Mouse (Mus musculus) right cerebral cortex, postnatal 36 days (tissue): ENCODE data around the gene Skp1a.

Source experiments
- DNase-seq, 2 experiments: peaks; one replicate each; pipeline ENCODE4 v3.0.0; 2022; ENCODE audit warnings: low spot score in 2 of 2, mixed read lengths in 1 of 2

Skp1a gene

DNA sequence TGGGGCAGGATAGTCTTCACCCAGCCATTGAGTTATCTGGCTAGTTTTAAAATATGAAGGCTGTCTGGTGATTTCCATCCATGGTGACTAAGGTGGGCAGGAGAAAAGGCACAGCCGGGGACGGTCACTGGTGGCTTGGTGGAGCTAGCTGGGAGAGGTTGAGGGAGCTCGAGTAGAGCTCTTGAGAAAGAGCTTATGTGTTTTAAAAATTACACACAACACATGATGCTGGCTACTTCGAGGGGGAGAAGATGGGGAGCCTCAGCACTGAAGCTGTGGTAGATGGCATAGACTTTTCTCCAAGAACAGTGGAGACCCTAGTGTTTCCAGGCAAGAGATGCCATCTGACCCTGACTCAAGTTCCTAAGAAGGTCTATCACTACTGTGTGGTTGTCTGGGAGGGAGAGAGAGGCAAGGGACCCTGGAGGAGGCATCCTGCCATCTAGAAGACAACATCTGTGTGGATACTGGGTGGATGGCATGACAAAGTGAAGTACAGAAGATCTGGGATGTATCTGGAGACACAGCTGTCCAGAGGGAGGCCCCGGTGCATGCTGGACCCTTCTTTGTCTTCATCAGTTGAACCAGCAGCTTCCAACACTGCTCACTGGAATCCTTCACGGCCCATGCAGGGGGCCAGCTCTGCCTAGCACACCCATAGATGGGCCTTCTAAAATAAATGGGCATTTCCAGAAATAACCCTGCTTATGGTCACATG lies 45.8 kb downstream of the Skp1a start:
- DNase-seq: no peak

DNA sequence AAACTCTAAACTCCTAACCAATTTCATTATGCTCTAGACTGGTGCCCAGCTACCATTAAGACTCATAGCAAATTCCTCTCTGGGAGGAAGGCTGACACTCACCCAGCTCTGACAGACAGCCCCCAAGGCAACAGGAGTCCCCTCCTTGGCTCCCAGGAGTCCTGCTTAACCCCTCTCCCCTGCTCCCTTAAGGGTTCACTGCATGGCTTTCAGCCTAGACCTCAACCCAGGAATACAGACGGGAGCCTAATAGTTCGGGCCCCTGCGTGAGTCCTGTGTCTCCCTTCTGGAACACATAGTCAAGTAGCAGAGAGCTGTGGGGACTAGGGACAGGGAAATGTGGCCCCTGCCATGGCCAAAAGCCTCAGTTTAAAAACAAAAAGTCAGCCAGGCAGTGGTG lies 46.4 kb downstream of the Skp1a start:
- no peak for DNase-seq

DNA sequence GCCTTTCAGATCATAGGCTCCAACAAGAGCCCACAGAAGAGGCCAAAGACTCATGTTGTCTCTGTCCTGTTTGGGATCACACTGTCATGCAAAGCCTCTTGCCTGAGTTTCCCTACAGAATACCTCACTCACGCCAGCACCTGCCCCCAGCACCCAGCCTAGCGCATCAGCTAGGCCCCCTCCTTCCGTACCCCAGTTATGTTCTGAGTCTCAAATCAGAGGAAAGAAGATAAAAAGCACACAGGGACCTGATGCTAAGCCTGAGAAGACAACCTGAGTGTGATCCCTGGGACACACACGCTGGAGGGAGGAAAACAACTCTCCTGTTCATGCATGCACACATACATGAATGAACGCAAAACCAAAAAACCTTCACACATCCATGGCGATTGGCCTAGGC lies 47.2 kb downstream of the Skp1a start:
- no peak for DNase-seq

DNA sequence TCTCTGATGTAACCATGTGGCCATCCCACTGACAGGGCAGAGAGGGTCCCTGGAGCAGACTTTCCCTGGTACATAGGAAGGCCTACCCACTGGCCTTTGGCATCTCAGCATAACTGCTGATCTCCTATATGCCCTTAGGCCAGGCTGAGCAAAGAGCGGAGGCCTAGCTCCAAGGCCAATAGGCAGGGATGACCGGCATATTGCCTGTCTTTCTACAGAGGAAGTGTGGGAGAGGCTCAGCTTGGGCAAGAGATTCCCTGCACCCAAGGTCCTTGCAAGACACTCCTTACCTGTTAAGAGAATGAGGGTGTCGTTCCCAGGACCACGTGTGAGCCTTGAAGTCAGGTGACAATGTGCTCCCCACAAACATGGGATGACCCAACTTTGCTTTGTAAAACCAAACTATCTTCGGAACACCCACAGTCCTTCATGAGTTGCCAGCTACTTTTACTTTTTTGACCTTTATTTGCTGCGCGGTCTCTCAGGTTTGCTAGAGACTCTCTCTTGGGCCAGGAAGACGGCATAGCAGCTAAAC lies 47.9 kb downstream of the Skp1a start:
- DNase-seq: no peak

DNA sequence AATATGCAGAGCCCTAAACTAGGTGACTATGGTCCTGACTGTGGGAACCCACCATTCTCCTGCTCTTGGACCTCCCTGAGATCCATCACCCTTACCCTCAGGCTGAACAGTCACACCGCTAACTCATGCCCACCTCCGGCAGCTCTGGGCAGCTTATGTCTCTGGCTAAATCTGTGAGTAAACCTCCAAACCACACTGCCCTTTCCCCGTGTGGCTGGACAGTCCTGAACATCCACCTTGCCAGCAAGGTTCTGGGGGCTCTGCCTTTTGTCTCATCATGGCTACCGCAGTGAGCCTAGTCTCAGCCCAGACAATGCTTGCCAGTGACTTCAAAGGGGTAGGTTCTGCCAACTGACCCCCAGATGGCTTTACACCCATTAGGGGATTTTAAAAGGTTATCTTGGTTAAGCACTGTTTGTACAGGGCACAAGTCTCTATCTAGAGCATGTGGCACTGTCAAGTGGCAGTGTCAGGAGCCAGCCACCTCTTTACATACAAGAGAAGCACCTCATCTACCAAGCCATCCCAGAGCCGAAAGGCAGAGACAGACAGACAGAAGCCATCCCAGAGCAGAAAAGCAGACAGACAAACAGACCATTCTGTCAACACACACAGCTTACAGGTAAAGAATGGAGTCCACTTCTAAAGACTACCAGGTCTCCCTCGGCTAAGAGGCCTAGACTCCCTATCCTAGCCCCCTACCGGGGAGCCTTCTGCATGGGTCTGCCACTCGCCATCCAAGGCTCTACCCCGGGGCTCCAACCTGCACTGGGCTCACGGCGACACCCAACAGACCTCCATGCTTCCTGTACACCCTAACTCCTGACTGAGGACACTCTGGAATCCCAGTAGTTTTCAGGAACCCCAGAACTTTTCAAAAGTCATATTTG lies 49.0 kb downstream of the Skp1a start:
- DNase-seq: no peak

DNA sequence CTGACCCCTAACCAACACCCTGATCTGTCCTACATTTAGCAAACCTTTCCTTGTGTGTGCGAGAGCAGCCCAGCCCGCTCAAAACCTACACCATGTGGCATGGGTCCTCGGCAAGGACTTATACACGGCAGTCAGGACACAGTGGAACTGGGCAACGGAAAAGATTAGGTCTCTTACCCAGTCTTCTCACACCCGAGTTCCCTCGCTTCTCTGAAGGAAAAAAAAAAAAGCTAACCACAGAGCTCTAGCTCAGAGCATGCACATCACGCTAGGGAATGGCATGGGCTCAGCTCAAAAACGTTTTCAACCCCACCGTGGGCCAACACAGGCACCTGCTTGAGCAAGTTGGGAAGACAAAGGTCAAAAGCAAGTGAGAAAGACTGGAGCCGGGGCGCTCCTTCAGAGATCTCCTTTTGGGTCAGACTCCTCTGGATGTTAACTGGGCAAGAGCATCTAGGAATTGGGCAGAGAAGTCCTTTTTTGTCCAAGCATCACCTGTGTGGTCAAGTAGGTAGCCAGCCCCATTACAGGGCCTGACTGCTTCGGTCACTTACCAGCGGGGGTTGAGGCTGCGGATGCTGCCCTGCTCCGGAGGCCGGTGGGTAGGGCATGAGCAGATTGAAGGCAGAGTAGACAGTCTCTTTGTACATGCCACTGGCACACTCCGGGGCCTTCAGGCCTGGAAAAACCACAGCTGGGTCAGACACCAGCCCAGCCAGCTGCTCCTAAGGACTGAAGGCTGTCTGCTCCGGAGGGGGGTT lies 50.0 kb downstream of the Skp1a start:
- DNase-seq: no peak

DNA sequence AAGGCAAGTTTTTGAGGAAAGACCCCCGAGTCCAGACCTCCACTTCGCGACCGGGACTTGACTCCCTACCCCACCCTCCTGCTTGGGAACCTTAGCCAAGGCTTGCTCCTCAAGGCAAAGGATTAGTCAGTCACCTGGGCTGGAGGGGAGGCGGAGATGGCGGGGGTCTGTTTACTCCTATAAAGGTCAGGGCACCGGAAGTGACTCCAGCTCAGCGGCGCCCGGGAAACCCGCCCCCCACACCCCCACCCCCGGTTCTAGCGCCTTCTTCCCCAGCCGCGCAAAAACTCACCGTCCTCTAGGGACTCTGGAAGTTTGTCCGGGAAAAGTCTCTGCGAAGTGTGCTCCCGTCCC lies 50.6 kb downstream of the Skp1a start:
- DNase-seq: no peak

DNA sequence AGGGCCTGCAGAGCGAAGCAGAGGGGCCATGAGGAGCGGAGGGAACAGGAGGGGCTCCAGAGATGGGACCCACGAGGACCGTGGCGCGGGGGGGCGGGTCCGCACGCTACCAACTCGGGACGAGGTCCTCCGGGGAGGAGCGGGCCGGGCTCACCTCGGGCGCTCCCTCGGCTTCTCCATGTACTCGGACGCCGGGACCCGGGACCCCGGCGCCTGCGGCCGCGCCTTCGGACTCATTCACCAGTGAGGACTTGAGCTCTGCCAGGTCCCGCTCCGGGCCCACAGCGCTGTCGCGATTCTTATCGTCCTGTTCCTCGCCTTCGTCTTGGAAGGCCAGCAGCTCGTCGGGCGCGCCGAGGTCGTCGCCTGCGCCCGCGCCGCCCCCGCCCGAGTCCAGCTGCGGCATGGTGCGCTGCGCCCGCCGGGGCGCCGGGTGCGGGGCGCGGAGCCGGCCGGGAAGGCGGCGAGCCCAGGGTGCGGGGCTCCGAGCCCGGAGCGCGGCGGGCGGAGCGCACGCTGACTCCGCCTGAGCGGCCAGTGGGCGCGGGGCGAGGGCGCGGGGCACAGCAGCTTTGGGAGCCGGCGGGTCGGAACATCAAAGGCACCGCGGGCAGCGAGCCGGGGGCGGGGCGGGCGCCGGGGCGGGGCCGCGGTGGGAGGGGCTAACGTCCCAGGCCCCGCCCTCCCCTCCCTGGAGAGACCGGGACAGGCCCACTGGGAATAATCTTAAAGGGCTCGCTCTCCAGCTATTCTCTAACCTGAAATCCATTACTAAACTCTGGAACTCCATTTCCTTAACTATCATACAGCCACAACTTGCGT lies 51.2 kb downstream of the Skp1a start, which contains the start of gene Tcf7:
Gene Tcf7 (minus strand): TSS at position 241 of the 822 bp plus-strand sequence.
- DNase-seq: no peak

DNA sequence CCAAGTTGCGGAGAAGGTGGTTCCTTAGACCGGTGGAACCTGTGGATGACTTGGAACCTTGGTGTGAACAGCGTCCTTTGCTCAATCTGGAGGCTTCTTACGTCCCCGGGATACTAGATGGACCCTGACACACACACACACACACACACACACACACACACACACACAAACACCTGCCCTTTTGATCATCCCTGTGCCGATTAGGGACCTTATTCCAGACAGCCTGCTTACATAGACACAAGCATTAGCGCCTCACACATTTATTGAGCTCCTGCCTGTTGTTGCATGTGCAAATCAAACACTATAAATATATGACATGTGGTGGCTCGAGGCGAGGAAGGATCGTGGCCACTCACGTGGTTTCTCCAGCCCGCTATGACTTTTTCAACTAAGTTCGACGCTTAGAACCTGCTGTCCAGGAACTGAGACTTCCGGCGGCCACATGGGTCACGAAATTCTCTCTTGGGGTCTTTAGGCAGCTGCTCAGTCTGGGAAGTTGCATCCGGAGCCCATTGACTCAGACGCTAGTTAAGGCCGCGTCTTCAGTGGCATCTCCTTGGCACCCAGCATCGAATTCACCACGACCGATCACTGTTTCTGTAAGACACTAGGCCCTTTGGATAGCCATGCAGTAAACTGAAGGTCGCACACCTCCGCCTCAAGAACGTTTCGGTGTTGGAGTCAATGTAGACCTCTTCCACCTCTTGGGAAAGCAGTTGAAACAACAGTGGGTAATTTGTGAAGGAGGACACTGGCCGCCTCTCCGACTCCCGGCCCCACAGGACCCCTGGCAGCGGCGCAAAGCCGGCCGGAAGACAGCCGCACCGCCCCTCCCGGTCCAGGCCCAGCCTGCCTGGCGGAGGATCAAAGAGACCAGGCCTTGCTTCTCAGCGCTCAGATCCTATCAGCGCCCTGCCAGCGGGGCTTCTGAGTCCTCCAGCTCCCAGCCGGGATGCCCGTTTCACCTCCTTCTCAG lies 52.1 kb downstream of the Skp1a start:
- no peak for DNase-seq

DNA sequence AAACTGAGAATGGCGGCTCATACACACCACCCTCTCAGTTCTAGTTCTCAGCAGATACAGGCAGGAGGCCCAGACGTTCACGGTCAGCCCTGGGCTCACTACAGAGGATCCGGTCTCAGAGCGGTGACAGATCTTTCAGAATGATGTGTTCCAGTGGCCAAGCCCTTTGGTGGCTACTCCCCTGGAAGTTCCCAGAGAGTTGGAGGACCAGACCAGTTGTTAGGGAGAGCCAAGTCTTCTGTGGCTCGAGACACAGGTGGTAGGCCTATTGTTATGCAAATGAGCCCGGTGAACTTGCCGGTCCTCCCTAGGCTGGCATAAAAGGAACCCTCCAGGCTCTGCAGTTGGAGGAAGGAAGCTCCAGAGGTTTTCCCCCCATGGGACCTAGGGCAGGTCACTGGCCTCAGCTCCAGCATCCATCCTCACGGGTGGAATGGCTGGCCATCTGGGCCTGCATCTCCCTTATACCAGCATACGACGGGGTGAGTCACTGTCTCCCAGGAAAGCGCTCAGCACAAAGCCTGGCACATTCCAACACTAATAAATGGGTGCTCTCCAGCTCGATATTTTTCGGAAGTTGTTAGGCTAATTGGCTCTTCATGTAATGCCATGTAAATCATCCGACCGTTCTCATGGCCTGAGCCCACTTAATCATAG lies 54.6 kb downstream of the Skp1a start:
- DNase-seq: no peak

DNA sequence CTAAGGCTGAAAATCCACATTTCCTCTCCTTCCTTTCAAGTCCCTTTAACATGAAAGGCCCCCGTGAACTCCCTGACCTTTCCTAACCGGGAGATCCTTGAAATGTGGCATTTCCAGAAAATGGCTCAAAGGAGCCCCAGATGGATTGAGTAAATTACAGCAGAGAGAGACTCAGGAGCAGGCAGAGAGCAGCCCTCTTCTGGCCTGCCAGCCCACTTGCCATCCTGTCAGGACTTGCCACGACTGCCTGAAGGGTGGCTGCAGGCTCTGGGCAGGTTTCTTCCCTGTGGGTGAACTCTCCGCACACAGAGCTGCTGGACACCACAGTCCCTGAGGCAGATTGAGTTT lies 55.1 kb downstream of the Skp1a start:
- no peak for DNase-seq

DNA sequence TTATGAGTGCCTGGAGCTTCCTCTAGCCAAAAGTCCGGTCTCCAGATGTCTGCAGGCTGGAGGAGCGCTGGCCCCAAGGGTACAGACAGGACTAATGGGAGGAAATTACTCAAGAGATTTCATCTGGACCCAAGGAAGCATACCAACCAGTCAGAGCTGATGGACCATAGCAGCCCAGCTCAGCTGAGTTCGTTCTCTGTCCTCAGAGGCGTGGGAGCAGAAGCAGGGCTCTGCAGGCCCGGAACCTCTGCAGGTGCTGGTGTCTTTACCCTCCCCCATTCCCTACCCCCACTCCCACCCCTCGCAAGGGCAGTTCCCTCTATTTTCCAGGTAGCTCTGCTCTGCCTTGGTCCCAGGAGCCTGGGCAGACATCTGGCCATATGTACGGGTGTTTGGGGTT lies 60.6 kb downstream of the Skp1a start:
- no peak for DNase-seq

DNA sequence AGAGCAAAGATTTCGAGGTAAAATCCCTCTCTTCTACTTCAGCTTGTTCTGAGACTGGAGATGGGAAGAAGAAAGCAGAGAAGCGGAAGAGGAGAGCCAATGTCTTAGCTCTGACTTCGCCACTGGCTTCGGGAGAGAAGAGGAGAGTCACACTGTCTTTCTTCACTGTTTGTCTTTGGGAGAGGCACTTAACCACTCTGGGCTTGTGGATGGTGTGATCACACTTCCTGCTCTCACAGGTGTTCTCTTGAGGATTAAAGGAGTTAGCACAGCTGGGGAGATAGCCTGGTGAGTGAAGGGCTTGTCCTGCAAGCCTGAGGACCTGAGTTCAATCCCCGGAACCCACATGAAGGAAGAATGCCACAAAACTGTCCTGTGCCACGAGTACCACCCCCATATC lies 61.1 kb downstream of the Skp1a start:
- no peak for DNase-seq

DNA sequence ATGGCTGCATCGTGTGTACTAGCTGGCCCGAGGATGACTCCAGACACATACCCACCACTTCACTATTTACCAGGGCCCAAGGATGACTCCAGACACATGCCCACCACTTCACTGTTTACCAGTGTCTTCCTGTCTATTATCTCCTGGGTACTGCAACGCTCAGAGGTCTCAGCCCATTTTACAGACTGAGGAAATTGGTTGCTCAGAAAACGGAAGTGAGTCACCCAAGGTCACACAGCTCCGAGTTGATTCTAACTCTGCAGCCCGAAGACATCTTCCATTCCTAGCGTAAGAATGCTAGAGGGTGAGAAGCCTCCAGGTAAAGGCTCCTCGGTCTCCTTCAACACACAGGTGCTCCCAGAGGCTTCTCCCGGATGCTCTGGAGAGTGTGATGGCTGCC lies 62.3 kb downstream of the Skp1a start:
- DNase-seq: no peak
